Mouse (Mus musculus) erythroblast, embryonic 14.5 days (primary cell): ENCODE data around the gene Brk1. TPM values are rescaled to one million over a fixed set of nuclear protein-coding genes. Genes with fewer than 3 reads are reported as not detected.
A peak's percentile ranks its signal among the peaks of the same experiment; 100 is the strongest.

ENCODE experiments used
- H3K27me3 ChIP-seq: 2 replicates; pipeline ENCODE4 v1.6.1; 2012; ENCODE audit warnings: inconsistent platforms; ENCODE audit not compliant: control insufficient read depth
- H3K36me3 ChIP-seq: 2 replicates; pipeline ENCODE4 v1.6.1; 2012; ENCODE audit warnings: mild to moderate bottlenecking, inconsistent platforms; ENCODE audit not compliant: control insufficient read depth
- H3K4me1 ChIP-seq: 2 replicates; pipeline ENCODE4 v1.6.1; 2012; ENCODE audit warnings: inconsistent platforms; ENCODE audit not compliant: control insufficient read depth
- H3K4me3 ChIP-seq: replicated peaks from 2 replicates; pipeline ENCODE3; 2012; ENCODE audit warnings: moderate library complexity, mild to moderate bottlenecking, inconsistent platforms
- H3K9me3 ChIP-seq: 2 replicates; pipeline ENCODE4 v1.6.1; 2012; ENCODE audit warnings: low read length, inconsistent platforms, mixed read lengths; ENCODE audit not compliant: control insufficient read depth
- GATA1 ChIP-seq: IDR thresholded peaks from 2 replicates; pipeline ENCODE4 v1.6.1; 2012; ENCODE audit warnings: low read length, inconsistent platforms, mixed read lengths
- TAL1 ChIP-seq: IDR thresholded peaks from 3 replicates; pipeline ENCODE4 v1.6.1; 2012; ENCODE audit warnings: low read length, inconsistent platforms, mixed read lengths
- polyA plus RNA-seq: library from polyadenylated mRNA; stranded (reverse); fragments of >175 nt; gene quantifications from 2 replicates; pipeline ENCODE4 v1.2.3, GENCODE M21; 2012

Gene Brk1
- polyA plus RNA-seq, 1 experiment, result 2.1 TPM

DNA sequence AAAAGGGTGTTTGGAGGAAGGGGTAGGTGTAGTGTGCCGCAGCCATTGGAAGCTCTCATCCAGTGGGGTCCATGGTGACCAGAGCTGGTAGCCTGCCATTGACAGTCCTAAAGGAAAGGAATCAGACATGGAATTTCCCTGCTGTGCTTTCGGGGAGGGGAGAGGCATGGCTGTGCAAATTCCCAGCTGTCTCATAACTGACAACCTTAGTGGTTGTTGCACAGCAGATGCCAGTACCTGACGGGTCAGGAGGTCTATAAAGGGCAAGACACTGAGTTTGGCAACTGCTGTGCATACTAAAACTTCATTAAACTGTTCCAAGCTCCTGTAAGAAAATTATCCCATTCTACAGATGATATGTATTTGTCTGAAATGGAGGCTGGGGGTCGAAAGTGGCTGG, 6.6 kb upstream of the Brk1 start:
- Histone ChIP-seq H3K36me3 (peaks cover 53% of the 10 kb centered on the region), H3K27me3 (no peaks in the 10 kb centered on the region), H3K4me3 (no peak overlapping the region), H3K9me3 (no peaks in the 10 kb centered on the region), H3K4me1 (peaks cover 5% of the 10 kb centered on the region)
- TF ChIP-seq TAL1 (no peak), GATA1 (no peak)

DNA sequence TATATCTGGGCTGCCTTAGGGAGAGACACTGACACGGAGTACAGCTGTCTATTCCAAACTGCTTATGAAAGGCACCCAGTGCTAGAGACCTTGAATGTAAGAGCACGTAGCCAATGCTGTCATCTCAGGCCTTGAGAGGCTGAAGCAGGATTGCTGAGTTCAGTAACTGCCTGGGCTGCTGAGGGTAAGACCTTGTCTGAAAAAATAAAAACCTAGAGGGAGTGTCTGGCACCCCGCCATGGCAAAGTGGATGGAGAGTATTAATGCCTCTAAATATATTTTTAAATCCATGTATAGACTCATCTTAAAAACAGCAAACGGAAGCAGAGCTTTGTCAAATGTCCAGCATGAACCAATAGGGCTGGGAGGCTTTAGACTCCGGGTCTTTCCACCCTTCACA, 4.7 kb upstream of the Brk1 start:
- peaks cover 15% of the 10 kb centered on the region for H3K4me1 ChIP-seq
- peaks cover 36% of the 10 kb centered on the region for H3K36me3 ChIP-seq
- no peaks in the 10 kb centered on the region for H3K9me3 ChIP-seq
- TF ChIP-seq TAL1 (no peak), GATA1 (no peak)
- H3K4me3 ChIP-seq, result no peak overlapping the region
- no peaks in the 10 kb centered on the region for H3K27me3 ChIP-seq

DNA sequence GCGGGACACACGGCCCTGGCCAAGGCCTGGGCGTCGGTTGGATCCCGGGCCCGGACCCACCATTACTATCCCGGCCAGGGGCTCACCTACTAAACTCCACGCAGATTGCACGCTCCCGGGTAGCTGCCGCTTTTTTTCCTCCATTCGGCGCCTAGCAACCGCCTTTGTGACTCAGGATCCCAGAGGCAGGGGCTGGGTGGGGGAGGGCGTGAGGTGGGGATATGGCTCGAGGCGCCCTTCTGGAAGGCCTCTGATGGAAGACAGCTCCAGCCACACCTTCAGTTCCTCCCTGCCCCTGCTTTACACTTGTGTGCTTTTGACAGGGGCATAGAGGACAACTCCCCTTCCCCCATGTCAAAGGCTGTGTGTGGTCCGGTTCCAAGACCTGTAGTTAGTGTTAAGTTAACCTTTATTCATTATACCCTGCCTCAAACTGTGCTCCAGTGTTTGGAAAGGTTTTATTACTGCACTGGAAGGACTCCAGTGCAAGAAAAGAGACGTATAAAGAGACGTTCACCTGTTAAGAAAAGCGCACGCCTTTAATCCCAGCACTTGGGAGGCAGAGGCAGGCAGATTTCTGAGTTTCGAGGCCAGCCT, 3.9 kb upstream of the Brk1 start, which contains the start of gene Fancd2os:
TSS of gene Fancd2os (minus strand) at position 173 of the 597 bp plus-strand sequence.
- Histone ChIP-seq H3K36me3 (peaks cover 30% of the 10 kb centered on the region), H3K4me3 (no peak within 1 kb of the TSS), H3K27me3 (no peaks in the 10 kb centered on the region), H3K4me1 (peaks cover 23% of the 10 kb centered on the region), H3K9me3 (no peaks in the 10 kb centered on the region)
- TF ChIP-seq TAL1 (no peak), GATA1 (no peak)

DNA sequence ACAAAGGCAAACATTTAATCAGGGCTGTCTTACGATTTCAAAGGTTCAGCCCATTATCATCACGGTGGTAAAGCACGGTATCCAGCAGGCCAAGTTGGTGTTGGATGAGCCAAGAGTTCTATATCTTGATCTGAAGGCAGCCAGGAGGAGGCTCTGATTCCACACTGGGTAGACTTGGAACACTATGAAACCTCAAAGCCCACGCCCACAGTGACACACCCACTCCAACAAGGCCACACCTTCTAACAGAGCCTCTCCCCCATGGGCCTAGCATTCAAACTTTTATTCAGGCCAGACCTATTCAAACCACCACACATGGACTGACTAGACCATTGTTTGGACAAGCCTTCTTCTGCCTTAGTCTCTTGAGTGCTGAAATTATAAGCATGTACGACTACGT, 1.8 kb upstream of the Brk1 start:
- Histone ChIP-seq H3K9me3 (no peaks in the 10 kb centered on the region), H3K27me3 (no peaks in the 10 kb centered on the region), H3K36me3 (peaks cover 27% of the 10 kb centered on the region), H3K4me3 (no peak overlapping the region), H3K4me1 (peaks cover 34% of the 10 kb centered on the region)
- TF ChIP-seq TAL1 (no peak), GATA1 (no peak)

DNA sequence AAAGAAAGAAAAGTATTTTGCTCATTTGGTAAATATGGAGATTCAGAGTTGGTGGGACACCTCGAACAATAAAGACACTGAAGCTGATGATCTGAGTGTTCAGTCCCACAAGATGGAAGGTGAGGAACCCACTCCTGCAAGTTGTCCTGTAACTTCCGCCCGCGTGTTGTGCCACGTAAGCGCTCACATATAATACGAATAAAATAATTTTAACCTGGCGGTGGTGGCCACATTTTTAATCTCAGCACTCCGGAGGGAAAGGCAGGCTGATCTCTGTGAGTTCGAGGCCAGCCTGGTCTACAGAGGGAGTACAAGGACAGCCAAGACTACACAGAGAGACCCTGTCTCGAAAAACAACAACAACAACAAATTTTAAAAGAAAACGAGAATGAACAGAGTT, 579 bp upstream of the Brk1 start:
- H3K27me3 ChIP-seq, result no peaks in the 10 kb centered on the region
- H3K36me3 ChIP-seq, result peaks cover 32% of the 10 kb centered on the region
- TF ChIP-seq TAL1 (no peak), GATA1 (no peak)
- peaks cover 35% of the 10 kb centered on the region for H3K4me1 ChIP-seq
- no peaks in the 10 kb centered on the region for H3K9me3 ChIP-seq
- H3K4me3 ChIP-seq, result peak overlapping the region; percentile 83

DNA sequence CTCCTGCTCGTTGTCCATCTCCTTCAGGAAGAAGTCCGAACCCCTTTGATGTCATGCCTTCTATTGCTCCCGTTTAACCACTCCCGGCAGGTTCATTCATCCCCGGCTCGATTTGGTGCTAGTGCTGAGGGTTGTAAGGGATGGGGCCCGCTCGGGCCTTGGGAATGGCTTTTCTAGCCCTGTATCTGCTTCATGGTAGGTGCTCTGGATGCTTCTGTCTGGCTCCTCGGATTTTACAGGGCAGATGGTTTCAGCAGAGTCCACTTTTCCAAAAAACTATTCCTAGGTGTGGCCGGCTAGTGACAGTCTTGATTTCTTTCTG, 613 bp downstream of the Brk1 start:
- TF ChIP-seq TAL1, result no peak
- TF ChIP-seq GATA1, result no peak
- no peaks in the 10 kb centered on the region for H3K9me3 ChIP-seq
- H3K27me3 ChIP-seq, result no peaks in the 10 kb centered on the region
- peaks cover 37% of the 10 kb centered on the region for H3K4me1 ChIP-seq
- H3K36me3 ChIP-seq, result peaks cover 40% of the 10 kb centered on the region
- H3K4me3 ChIP-seq, result peak overlapping the region; percentile 83

DNA sequence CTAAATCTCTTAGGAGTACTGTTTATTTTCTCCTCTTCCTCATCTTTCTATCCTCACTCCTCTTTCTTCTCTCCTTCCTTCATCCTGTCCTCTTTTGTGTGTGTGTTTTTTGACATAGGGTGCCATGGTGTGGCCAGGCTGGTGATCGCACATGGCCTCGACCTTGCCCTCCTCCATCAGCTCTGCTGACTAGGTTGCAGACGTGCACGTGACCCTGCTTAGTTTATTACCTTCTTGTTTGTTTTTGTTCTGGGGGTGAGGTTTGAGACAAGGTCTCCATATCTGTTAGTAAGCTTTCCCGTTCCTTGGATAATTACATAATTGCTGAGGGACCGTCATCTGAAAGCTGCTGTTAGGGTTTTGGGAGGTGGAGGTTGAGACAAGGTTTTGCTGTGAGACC, 4.3 kb downstream of the Brk1 start:
- TF ChIP-seq GATA1, result no peak
- TF ChIP-seq TAL1, result no peak
- H3K9me3 ChIP-seq, result peaks cover 3% of the 10 kb centered on the region; the same call in 1 of the 2 replicates
- peaks cover 31% of the 10 kb centered on the region for H3K4me1 ChIP-seq
- H3K27me3 ChIP-seq, result no peaks in the 10 kb centered on the region
- no peak overlapping the region for H3K4me3 ChIP-seq
- peaks cover 69% of the 10 kb centered on the region for H3K36me3 ChIP-seq

DNA sequence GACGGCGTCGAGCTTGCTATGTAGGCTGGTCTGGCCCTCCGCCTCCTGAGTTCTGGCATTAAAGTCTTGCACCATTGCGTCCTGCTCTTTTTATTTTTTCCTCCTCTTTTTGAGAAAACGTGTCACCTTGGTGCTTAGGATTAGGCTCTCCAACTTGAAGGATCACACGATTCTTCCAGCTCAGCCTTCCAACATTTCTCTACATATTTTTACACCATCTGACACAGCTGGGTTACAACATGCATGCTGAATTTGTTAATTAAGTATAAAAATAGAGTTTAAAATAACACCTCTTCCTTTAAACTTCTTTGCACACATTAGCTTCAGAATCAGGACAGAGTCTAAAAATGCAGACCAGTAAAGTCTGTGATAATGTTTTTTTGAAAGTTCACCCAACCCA, 4.7 kb downstream of the Brk1 start:
- Histone ChIP-seq H3K36me3 (peaks cover 73% of the 10 kb centered on the region), H3K4me1 (peaks cover 27% of the 10 kb centered on the region)

DNA sequence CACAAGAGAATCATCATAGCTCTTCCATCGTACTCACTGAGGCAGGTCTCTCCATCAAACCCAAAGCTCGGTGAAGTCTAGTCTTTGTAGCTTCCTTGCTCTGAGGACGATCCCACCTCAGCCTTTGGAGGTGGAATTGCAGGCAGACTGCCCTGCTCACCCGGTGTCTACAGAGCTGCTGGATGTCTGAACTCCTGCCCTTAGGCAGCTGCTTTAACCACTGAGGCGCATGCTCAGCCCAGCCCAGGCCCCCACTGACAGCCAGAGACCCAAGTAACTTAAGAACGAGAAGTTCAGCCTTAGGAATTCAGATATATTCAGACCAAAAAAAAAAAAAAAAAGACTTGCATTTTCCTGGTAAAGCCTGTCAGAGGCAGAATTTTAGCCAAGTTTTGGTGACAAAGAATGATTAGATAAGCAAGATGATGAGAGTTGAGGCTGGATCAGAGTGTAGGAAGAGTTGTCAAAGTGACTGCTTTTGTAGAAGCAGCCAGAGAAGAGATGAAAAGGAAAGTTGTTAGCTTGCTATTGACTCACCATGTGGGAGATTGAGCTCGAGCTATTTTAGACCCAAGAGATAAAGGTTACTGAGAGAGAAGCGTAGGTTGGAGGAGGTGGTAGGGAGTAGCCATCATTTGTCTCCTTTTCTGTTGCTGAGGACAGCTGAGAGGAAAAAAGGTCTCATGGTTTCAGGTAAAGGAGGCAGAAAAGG, 7.8 kb downstream of the Brk1 start:
- no peak for TF ChIP-seq TAL1
- no peak for TF ChIP-seq GATA1
- no peak overlapping the region for H3K4me3 ChIP-seq
- peaks cover 7% of the 10 kb centered on the region for H3K4me1 ChIP-seq
- peaks cover 3% of the 10 kb centered on the region; the same call in 1 of the 2 replicates for H3K9me3 ChIP-seq
- H3K36me3 ChIP-seq, result peaks cover 90% of the 10 kb centered on the region
- H3K27me3 ChIP-seq, result no peaks in the 10 kb centered on the region

More for the DNA sequence above, 4.7 kb downstream of the Brk1 start:
- Histone ChIP-seq H3K27me3 (no peaks in the 10 kb centered on the region), H3K4me3 (no peak overlapping the region), H3K9me3 (peaks cover 3% of the 10 kb centered on the region; the same call in 1 of the 2 replicates)
- TF ChIP-seq TAL1 (no peak), GATA1 (no peak)

DNA sequence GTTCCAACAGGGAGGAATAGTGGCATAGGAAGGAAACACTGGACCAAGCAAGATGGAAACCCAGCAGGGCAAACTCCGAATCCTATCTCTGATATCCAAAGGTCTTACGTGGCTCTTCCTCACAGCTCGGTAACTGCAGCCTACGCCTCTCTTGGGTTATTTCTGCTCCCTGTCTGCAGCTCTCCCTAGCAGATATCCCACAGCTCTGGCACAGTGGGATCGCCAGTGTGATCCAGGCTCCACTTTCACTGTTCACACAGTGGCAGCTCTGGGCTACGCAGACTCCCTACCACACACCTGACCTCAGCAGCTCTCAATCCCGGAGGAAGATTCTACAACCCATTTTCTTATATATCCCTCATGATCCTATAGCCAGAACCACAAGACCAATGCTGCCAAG, 9.6 kb downstream of the Brk1 start:
- no peak for TF ChIP-seq TAL1
- Histone ChIP-seq H3K4me1 (peaks cover 9% of the 10 kb centered on the region), H3K4me3 (no peak overlapping the region), H3K9me3 (peaks cover 3% of the 10 kb centered on the region; the same call in 1 of the 2 replicates), H3K27me3 (no peaks in the 10 kb centered on the region), H3K36me3 (peaks cover 89% of the 10 kb centered on the region)
